Mouse (Mus musculus) embryonic fibroblast, embryonic 13.5 days (primary cell): ENCODE measurements around the gene Dtd2. TPM values are rescaled to one million over a fixed set of nuclear protein-coding genes. Genes with fewer than 3 reads are reported as not detected.
A peak's percentile ranks its signal among the peaks of the same experiment; 100 is the strongest.

ENCODE experiments used
- H3K27ac ChIP-seq: 2 replicates; pipeline ENCODE4 v1.5.1; 2012; ENCODE audit warnings: low read length, control low read depth, inconsistent platforms; ENCODE audit not compliant: insufficient read depth
- H3K4me1 ChIP-seq: 2 replicates; pipeline ENCODE4 v1.6.1; 2011; ENCODE audit warnings: low read length; ENCODE audit not compliant: control insufficient read depth, insufficient read depth
- H3K4me3 ChIP-seq: 2 replicates; pipeline ENCODE4 v1.5.1; 2011; ENCODE audit warnings: mild to moderate bottlenecking, control low read depth, low read length; ENCODE audit not compliant: insufficient read depth
- CTCF ChIP-seq: IDR thresholded peaks from 2 replicates; pipeline ENCODE4 v1.5.1; 2011; ENCODE audit warnings: mild to moderate bottlenecking, control low read depth, low read length, moderate library complexity, borderline replicate concordance; ENCODE audit not compliant: insufficient read depth
- POLR2A ChIP-seq: IDR thresholded peaks from 2 replicates; pipeline ENCODE4 v1.6.1; 2011; ENCODE audit warnings: low read depth, mild to moderate bottlenecking, control low read depth, low read length, moderate library complexity
- polyA plus RNA-seq: library from polyadenylated mRNA; stranded (reverse); fragments of >200 nt; gene quantifications from 2 replicates; pipeline ENCODE4 v1.2.4, GENCODE M21; 2011; ENCODE audit warnings: low read depth; ENCODE audit not compliant: missing spikeins, insufficient read length

Dtd2 gene
- polyA plus RNA-seq, 1 experiment, result 9.0 TPM

DNA sequence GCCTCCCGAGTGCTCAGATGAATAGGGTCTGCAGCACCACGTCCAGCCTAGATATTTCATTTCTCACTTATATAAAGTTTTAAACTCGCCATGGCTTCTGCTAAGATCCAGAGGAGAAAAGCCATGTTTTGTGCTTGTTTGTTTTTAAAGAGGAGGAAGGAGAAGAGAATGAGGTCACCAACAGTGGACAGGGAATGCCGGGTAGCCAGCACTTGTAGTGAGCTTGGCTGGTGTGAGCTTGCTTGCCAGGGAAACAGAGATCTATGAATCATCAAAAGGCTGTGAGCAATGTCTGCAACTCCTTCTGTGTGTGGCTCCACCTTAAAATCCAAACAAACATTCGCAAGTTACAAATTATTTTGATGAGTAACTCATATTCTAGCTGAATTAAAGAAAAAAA, 17.8 kb downstream of the Dtd2 start:
- H3K4me1 ChIP-seq, result no peaks in the 10 kb centered on the region
- no peak overlapping the region for H3K27ac ChIP-seq
- H3K4me3 ChIP-seq, result no peak overlapping the region
- no peak for TF ChIP-seq CTCF
- TF ChIP-seq POLR2A, result no peak

- Histone ChIP-seq H3K27ac (no peak overlapping the region), H3K4me1 (no peaks in the 10 kb centered on the region), H3K4me3 (no peak overlapping the region)
- no peak for TF ChIP-seq CTCF
- no peak for TF ChIP-seq POLR2A
These were observed 20.5 kb downstream of the Dtd2 start for GRCm38 (mm10) chr12:51985826-51986225.

GRCm38 (mm10) chr12:51985163-51985748, 21.0 kb downstream of the Dtd2 start:
- Histone ChIP-seq H3K4me3 (no peak overlapping the region), H3K4me1 (no peaks in the 10 kb centered on the region), H3K27ac (no peak overlapping the region)
- TF ChIP-seq POLR2A (no peak), CTCF (no peak)

- Histone ChIP-seq H3K4me1 (no peaks in the 10 kb centered on the region), H3K27ac (no peak overlapping the region), H3K4me3 (no peak overlapping the region)
- TF ChIP-seq POLR2A, result no peak
- no peak for TF ChIP-seq CTCF
These were observed 22.7 kb downstream of the Dtd2 start for GRCm38 (mm10) chr12:51983625-51984024.

GRCm38 (mm10) chr12:51976531-51976930, 29.8 kb downstream of the Dtd2 start:
- Histone ChIP-seq H3K4me3 (no peak overlapping the region), H3K27ac (no peak overlapping the region), H3K4me1 (no peaks in the 10 kb centered on the region)
- TF ChIP-seq CTCF (no peak), POLR2A (no peak)

GRCm38 (mm10) chr12:51974381-51974780, 31.9 kb downstream of the Dtd2 start:
- H3K27ac ChIP-seq, result no peak overlapping the region
- H3K4me1 ChIP-seq, result no peaks in the 10 kb centered on the region
- TF ChIP-seq CTCF, result no peak
- TF ChIP-seq POLR2A, result no peak
- no peak overlapping the region for H3K4me3 ChIP-seq

- Histone ChIP-seq H3K4me3 (no peak overlapping the region), H3K27ac (no peak overlapping the region), H3K4me1 (no peaks in the 10 kb centered on the region)
- TF ChIP-seq CTCF, result no peak
- no peak for TF ChIP-seq POLR2A
These were observed 33.8 kb downstream of the Dtd2 start for GRCm38 (mm10) chr12:51972269-51973065.

GRCm38 (mm10) chr12:51971070-51971664, 35.1 kb downstream of the Dtd2 start, which contains the start of gene Heatr5a:
Gene Heatr5a (minus strand): TSS chr12:51971321.
- TF ChIP-seq POLR2A (peak; percentile 88), CTCF (no peak)
- no peaks in the 10 kb centered on the region for H3K4me1 ChIP-seq
- peak within 1 kb of the TSS; percentile 68 for H3K4me3 ChIP-seq
- H3K27ac ChIP-seq, result peak within 1 kb of the TSS; percentile 96

- TF ChIP-seq CTCF (no peak), POLR2A (no peak)
- H3K27ac ChIP-seq, result peak overlapping the region; percentile 76
- H3K4me3 ChIP-seq, result peak overlapping the region; percentile 68
- H3K4me1 ChIP-seq, result no peaks in the 10 kb centered on the region
These were observed 35.8 kb downstream of the Dtd2 start for GRCm38 (mm10) chr12:51970352-51971069.
